Mouse (Mus musculus) myocyte (in vitro differentiated cells): ENCODE data around the gene Sphk1. TPM values are rescaled to one million over a fixed set of nuclear protein-coding genes. Genes with fewer than 3 reads are reported as not detected.

Experiments
- H3K27me3 ChIP-seq: one replicate; pipeline ENCODE4 v1.6.1; 2011; ENCODE audit not compliant: control insufficient read depth, insufficient read depth, insufficient read length
- H3K36me3 ChIP-seq: one replicate; pipeline ENCODE4 v1.6.1; 2011; ENCODE audit not compliant: control insufficient read depth, insufficient read depth
- H3K4me2 ChIP-seq: one replicate; pipeline ENCODE4 v1.6.1; 2011; ENCODE audit warnings: low read depth, control low read depth
- H3K4me3 ChIP-seq: one replicate; pipeline ENCODE4 v1.5.1; 2011; ENCODE audit warnings: mild to moderate bottlenecking, control low read depth, moderate library complexity
- H3K79me2 ChIP-seq: one replicate; pipeline ENCODE4 v1.6.1; 2011; ENCODE audit not compliant: control insufficient read depth, insufficient read depth
- H3ac ChIP-seq: one replicate; pipeline ENCODE4 v1.6.1; 2011; ENCODE audit not compliant: control insufficient read depth, insufficient read length
- CEBPB ChIP-seq: IDR thresholded peaks from 2 replicates; pipeline ENCODE4 v1.6.1; 2011; ENCODE audit warnings: mild to moderate bottlenecking, moderate library complexity; ENCODE audit not compliant: poor library complexity, insufficient read depth, severe bottlenecking
- E2F4 ChIP-seq: IDR thresholded peaks from one replicate; pipeline ENCODE4 v1.6.1; 2011; ENCODE audit warnings: mild to moderate bottlenecking, control low read depth, moderate library complexity; ENCODE audit not compliant: insufficient read depth
- MAX ChIP-seq: IDR thresholded peaks from one replicate; pipeline ENCODE4 v1.6.1; 2011; ENCODE audit warnings: low read depth, mild to moderate bottlenecking, control low read depth
- MYOD1 ChIP-seq, 3 experiments: IDR thresholded peaks; one replicate each; pipeline ENCODE4 v1.6.1; 2011; ENCODE audit warnings: control low read depth in 2 of 3, low read depth in 2 of 3, mild to moderate bottlenecking in 2 of 3, moderate library complexity in 1 of 3; ENCODE audit not compliant: insufficient read length in 2 of 3, control insufficient read depth in 1 of 3
- MYOG ChIP-seq, 3 experiments: IDR thresholded peaks; one replicate each; pipeline ENCODE4 v1.6.1; 2011; ENCODE audit warnings: control low read depth in 2 of 3, low read depth in 2 of 3, mild to moderate bottlenecking in 2 of 3; ENCODE audit not compliant: insufficient read length in 2 of 3, control insufficient read depth in 1 of 3, insufficient read depth in 1 of 3
- POLR2A ChIP-seq: IDR thresholded peaks from one replicate; pipeline ENCODE4 v1.6.1; 2011; ENCODE audit warnings: low read depth, mild to moderate bottlenecking, control low read depth, moderate library complexity; ENCODE audit not compliant: insufficient read length
- POLR2AphosphoS2 ChIP-seq: IDR thresholded peaks from one replicate; pipeline ENCODE4 v1.6.1; 2011; ENCODE audit warnings: low read depth, control low read depth; ENCODE audit not compliant: insufficient read length
- REST ChIP-seq: IDR thresholded peaks from one replicate; pipeline ENCODE4 v1.6.1; 2011; ENCODE audit warnings: mild to moderate bottlenecking, control low read depth, moderate library complexity; ENCODE audit not compliant: insufficient read depth, insufficient read length
- SRF ChIP-seq: IDR thresholded peaks from one replicate; pipeline ENCODE4 v1.6.1; 2011; ENCODE audit warnings: low read depth; ENCODE audit not compliant: control insufficient read depth, insufficient read length
- TCF12 ChIP-seq: IDR thresholded peaks from one replicate; pipeline ENCODE4 v1.6.1; 2011; ENCODE audit warnings: mild to moderate bottlenecking, control low read depth; ENCODE audit not compliant: poor library complexity, insufficient read depth, severe bottlenecking
- TCF3 ChIP-seq: IDR thresholded peaks from one replicate; pipeline ENCODE4 v1.6.1; 2011; ENCODE audit warnings: low read depth, control low read depth; ENCODE audit not compliant: insufficient read length
- USF1 ChIP-seq: IDR thresholded peaks from one replicate; pipeline ENCODE4 v1.6.1; 2011; ENCODE audit warnings: low read depth, mild to moderate bottlenecking, control low read depth, moderate library complexity
- polyA plus RNA-seq: library from polyadenylated mRNA; unstranded; fragments of >200 nt; fragmentation: generic; extraction: Trizol; gene quantifications from one replicate; pipeline ENCODE4 v1.2.1, GENCODE M21; 2012; ENCODE audit warnings: missing spikeins

Gene Sphk1
- polyA plus RNA-seq, 1 experiment = 24.5 TPM

DNA sequence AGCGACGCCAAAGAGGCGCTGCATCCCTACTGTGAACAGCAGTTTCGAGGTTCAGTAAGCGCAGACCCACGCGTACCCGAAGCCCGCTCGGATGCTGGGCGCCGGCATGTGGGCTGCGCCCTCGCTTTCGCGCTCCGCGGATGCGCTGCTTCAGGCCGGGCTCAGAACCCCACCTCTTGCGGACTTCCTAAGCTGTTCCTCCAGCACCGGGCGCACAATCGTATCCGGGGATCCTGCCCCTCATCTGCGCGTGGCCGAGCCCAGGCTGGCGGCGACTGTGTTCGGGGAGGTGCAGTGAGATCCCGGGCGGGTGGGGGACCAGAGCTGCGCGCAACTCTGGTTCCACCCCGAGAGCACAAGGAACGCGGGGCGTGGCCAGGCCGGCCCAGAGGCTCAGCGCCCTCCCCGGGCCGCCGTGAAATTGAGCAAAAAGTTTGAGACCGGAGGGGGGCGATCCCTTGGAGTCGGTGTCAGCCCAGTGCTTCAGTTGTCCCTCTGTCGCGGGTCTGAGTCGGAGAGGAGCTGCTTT is 2.1 kb downstream of the Sphk1 start:
- H3ac ChIP-seq = peak overlapping the region; percentile 15
- H3K4me2 ChIP-seq = peak overlapping the region; percentile 100
- H3K79me2 ChIP-seq = no peaks in the 10 kb centered on the region
- peak overlapping the region; percentile 76 for H3K4me3 ChIP-seq
- no peaks in the 10 kb centered on the region for H3K36me3 ChIP-seq
- TF ChIP-seq POLR2A = peak; percentile 69
- no peak for TF ChIP-seq MAX
- H3K27me3 ChIP-seq = no peaks in the 10 kb centered on the region

DNA sequence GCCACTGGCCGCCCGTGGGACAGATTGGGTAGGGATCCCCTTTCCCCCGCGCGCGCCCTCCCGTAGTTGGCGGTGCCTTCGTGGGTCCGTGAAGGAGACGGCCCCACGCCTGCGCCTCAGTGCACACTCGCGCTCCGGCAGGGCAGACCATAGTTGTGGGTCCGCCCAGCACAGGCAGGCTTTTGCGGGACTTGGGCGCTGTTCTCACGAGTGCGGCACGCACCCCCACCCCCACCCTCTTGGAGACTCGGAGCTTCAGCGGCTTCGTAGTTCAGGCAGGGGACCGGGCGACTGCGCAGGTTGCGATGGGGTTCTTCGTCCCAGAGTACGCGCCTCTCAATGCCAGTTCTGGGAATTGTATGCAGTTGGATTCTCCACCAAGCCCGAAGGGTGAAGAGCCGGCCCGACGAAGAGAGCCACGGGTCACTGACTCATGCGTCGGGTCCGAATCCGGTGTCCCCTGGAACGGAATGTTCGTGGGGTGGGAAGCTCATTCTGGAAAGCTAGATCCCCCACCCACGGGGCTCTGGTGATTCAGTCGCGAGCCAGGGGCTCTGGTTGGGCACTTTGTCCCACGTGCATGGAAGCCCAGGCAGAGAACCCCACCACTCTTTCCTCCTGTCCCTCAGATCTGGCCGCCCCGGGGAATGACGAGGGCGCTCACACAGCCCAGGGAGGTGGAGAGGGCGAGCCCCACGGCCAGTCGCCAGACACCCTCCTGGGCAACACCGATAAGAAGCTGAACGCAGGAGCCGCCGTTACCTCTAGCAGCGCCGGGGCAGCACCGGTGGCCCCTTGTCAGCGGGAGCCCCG is 2.8 kb downstream of the Sphk1 start:
- H3K4me3 ChIP-seq = peak overlapping the region; percentile 76

DNA sequence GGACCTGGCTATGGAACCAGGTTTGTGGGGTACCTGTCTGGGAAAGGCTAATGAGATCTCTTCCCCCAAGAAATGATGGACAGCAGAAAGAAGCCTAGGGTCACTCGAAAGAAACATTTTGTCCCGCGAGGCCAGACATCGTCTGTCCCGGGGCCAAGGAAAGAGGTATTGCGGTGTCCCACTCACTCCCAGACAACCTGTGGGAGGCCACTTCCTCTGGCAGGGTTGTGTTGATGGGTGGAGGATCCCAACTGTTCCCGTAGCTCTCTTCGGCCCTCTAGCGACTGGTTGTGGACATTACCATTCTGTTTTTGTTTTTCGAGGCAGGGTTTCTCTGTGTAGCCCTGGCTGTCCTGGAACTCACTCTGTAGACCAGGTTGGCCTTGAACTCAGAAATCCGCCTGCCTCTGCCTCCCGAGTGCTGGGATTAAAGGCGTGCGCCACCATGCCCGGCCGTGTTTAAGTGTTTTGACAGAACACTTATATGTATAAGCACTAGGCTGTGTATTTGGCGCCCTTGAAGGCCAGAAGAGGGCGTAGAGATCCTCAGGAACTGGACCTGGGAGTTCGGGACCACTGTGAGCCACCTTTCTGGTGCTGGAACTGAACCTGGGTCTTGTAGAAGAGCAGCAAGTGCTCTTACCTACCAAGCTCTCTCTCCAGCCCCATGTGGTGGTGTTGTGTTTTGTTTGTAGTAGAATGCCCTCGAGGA is 3.6 kb downstream of the Sphk1 start:
- no peak for TF ChIP-seq TCF12
- TF ChIP-seq USF1 = no peak
- no peak for TF ChIP-seq POLR2AphosphoS2
- no peak for TF ChIP-seq MYOG (IDR thresholded peaks at IDR 0.05; ENCODE audit: control insufficient read depth in 1 of 3, insufficient read depth in 1 of 3, insufficient read length in 2 of 3, low read depth in 2 of 3)
- TF ChIP-seq TCF3 = no peak
- no peak for TF ChIP-seq CEBPB
- no peak for TF ChIP-seq REST
- no peak for TF ChIP-seq POLR2A
- TF ChIP-seq MYOD1 (IDR thresholded peaks at IDR 0.05; ENCODE audit: control insufficient read depth in 1 of 3, insufficient read length in 2 of 3, low read depth in 2 of 3) = no peak
- no peak for TF ChIP-seq MAX
- no peak for TF ChIP-seq E2F4
- TF ChIP-seq SRF = no peak
- Histone ChIP-seq H3K27me3 (no peaks in the 10 kb centered on the region), H3K4me3 (peak overlapping the region; percentile 76), H3K36me3 (no peaks in the 10 kb centered on the region), H3K4me2 (peak overlapping the region; percentile 100), H3ac (peak overlapping the region; percentile 15), H3K79me2 (no peaks in the 10 kb centered on the region)

More for the DNA sequence above, 2.8 kb downstream of the Sphk1 start:
- Histone ChIP-seq H3K27me3 (no peaks in the 10 kb centered on the region), H3ac (peak overlapping the region; percentile 15), H3K79me2 (no peaks in the 10 kb centered on the region), H3K36me3 (no peaks in the 10 kb centered on the region), H3K4me2 (peak overlapping the region; percentile 100)
- no peak for TF ChIP-seq CEBPB
- peak in 1 of 3 experiments; percentile 1 for TF ChIP-seq MYOG (IDR thresholded peaks at IDR 0.05; ENCODE audit: control insufficient read depth in 1 of 3, insufficient read depth in 1 of 3, insufficient read length in 2 of 3, low read depth in 2 of 3)
- TF ChIP-seq USF1 = no peak
- TF ChIP-seq POLR2AphosphoS2 = no peak

DNA sequence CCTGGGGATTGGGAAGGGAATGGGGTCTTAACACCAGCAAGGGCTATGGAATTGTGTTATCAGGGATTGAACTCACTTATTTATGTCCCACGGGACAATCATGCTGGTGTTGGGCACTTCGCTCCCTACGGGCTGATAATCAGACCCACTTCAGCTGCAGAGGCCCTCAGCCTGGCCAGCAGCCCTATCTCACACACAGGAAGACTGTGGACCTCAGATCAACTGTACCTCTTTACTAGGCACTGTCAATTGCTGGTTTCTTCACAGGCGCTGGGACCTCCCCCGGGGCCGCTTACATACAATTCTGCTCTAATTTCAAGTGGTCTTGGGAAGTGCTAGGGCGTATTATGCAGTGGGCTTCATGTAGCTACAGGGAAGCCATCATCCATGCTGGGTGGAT is 6.0 kb downstream of the Sphk1 start:
- TF ChIP-seq MYOD1 (IDR thresholded peaks at IDR 0.05; ENCODE audit: control insufficient read depth in 1 of 3, insufficient read length in 2 of 3, low read depth in 2 of 3) (no peak), POLR2AphosphoS2 (no peak), CEBPB (no peak), MYOG (IDR thresholded peaks at IDR 0.05; ENCODE audit: control insufficient read depth in 1 of 3, insufficient read depth in 1 of 3, insufficient read length in 2 of 3, low read depth in 2 of 3) (no peak), SRF (no peak), POLR2A (no peak), USF1 (no peak)
- Histone ChIP-seq H3K79me2 (no peaks in the 10 kb centered on the region), H3K36me3 (peaks cover 5% of the 10 kb centered on the region), H3K27me3 (no peaks in the 10 kb centered on the region), H3K4me3 (no peak overlapping the region), H3K4me2 (no peak overlapping the region), H3ac (no peak overlapping the region)

DNA sequence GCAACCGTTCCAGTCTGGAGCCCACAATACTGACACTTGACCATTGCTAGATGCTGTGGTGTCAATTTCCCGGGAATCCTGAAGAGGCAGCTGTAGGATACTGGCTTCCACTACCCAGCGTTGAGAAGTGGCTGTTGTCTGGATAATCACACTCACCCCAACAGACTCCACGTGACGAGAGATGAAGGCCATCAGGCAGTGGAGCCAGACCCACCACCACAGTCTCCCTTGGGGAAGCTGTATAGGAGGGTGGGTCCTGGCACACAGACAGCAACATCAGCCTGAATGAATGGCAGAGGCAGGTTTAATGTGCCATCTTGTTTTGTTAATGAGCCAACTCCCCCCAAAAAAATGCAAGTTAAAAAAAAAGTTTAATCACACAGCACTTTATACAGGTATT is 6.7 kb downstream of the Sphk1 start:
- Histone ChIP-seq H3K36me3 (peaks cover 5% of the 10 kb centered on the region), H3K4me2 (no peak overlapping the region), H3K4me3 (no peak overlapping the region), H3K79me2 (no peaks in the 10 kb centered on the region), H3ac (no peak overlapping the region), H3K27me3 (no peaks in the 10 kb centered on the region)
- TF ChIP-seq MAX = no peak
- no peak for TF ChIP-seq POLR2AphosphoS2
- no peak for TF ChIP-seq POLR2A
- TF ChIP-seq E2F4 = no peak
- no peak for TF ChIP-seq MYOD1 (IDR thresholded peaks at IDR 0.05; ENCODE audit: control insufficient read depth in 1 of 3, insufficient read length in 2 of 3, low read depth in 2 of 3)
- no peak for TF ChIP-seq MYOG (IDR thresholded peaks at IDR 0.05; ENCODE audit: control insufficient read depth in 1 of 3, insufficient read depth in 1 of 3, insufficient read length in 2 of 3, low read depth in 2 of 3)
- no peak for TF ChIP-seq CEBPB
- no peak for TF ChIP-seq USF1
- TF ChIP-seq SRF = no peak
